Mouse (Mus musculus) heart, postnatal 25 days (tissue): ENCODE measurements at regions not wholly inside any gene's neighbourhood (a gene's known extent, or its start where the extent isn't known, plus 50 kb on each side); places are given as distances from the start of the nearest gene placed in this dataset.

Experiments
- DNase-seq: peaks from one replicate; pipeline ENCODE4 v3.0.0; 2022; ENCODE audit warnings: low spot score
- intact Hi-C: fragments of 180-260 bp; cut with DNase I; formaldehyde crosslinking; loops from one replicate; pipeline ENCODE4 v1.15.1; 2025

DNA sequence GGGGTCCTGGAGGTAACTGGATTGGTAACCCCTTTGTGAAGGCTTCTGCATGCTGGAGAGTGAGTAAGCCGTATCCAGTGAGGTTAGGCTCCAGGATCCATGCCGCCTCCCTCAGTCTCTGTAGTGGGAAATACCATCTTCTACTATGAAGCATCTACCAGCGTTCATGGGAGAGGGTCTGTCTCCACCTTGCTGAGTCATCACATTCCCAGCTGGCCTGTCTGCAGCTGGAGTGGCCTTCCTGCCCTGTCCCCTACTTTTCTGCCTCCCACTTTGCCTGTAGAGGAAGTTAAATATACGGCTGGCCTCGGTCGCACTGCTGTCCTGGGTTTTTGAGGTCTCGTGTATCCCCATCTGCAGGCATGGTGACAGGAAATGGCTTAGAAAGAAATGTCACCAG lies 78.0 kb upstream of the Sec14l1 start:
- intact Hi-C loops = no loop called here
- no peak for DNase-seq

DNA sequence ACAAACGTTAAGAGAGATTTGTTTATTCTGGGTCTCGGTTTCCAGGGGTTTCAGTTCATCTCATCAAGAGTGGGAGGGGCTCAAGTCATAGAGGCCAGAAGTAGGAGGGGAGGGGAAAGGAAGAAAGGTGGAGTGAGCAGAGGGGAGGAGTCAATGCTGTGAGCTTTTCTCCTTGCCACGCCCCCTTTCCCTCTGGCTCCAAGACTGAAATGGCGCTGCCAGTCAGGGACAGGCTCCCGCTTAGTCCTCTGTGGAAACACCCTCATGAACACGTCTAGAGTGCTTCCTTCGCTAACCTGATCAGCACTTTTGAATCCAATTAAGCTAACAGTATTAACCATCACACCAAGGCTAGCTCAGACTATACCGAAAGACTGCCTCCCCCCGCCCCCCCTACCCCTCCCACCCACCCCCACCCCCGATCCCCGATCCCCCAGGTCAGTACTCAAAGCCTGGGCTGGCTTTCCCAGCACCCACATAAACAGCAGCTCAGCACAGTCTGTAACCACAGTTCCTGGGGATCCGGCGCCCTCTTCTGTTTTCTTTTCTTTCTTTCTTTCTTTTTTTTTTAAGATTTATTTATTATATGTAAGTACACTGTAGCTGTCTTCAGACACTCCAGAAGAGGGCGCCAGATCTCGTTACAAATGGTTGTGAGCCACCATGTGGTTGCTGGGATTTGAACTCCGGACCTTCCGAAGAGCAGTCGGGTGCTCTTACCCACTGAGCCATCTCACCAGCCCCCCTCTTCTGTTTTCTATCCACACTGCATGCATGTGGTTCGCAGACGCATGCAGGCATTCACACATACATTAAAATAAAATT lies 76.5 kb upstream of the Sec14l1 start:
- intact Hi-C loops = no loop called here
- DNase-seq = no peak

DNA sequence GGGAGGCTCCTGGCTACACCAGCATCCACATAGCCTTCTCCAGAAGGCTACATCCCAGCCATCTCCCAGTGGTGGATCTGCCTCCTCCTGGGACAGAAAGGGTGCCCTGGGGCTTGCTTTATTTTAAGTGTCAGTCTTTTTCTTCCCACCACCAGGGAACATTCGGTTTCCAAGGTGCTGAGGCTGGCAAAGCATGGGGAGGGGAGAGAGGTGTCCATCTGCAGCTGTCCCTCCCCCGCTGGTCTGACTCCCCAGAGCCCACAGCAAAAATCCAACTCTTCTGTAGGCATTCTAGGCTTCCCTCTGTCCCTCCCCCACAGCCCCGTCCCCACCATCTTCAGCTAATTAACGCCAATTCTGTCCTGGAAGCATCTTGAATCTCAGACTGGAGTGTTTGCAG lies 74.1 kb upstream of the Sec14l1 start:
- DNase-seq = no peak
- intact Hi-C loops = loop anchor here (5.0 kb wide), 1 partner anchor 124 kb away; the partner anchor contains the start of gene Mgat5b

DNA sequence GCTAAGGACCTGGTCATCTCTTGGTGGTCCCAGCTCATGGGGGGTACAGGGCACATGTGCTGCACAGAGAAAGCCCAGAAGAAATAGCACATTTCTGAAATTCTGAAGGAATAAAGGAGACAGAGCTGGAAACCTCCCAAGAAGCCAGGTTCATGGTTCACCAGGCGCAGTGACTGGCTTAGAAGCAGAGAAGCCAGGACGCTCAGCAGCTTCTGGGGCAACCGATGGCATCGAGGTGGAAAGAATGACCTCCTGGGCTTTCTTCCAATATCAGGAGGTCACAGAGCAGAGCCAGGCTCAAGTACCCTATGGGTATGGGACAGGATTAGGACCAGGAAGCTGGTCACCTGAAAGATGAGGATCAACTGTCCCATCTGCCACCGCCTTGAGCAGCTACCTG lies 72.6 kb upstream of the Sec14l1 start:
- intact Hi-C loops = loop anchor here (5.0 kb wide), 1 partner anchor 125 kb away; the partner anchor contains the start of gene Mgat5b

DNA sequence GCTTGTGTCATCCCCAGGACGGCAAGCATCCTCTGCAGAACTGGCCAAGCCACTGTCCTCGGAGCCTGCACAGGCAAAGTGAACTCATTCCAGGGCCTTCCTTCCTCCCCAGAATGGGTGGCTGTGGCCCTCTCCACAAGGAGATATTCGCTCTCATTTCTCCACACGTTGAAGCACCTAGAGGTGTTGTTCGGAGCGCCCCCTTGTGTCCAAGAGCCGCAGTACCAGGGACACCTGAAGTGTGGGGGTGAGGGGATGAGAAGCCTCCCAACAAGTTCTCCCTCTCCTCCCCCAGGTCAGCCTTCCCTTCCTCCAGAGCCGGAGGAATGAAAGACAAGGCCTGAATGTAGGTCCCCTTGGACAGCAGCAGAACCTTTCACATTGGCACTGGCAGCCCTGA lies 71.4 kb upstream of the Sec14l1 start:
- intact Hi-C loops = loop anchor here (5.0 kb wide), 1 partner anchor 126 kb away; the partner anchor contains the start of gene Mgat5b
- DNase-seq = peak; percentile 12

More for the DNA sequence above, 72.6 kb upstream of the Sec14l1 start:
- no peak for DNase-seq

DNA sequence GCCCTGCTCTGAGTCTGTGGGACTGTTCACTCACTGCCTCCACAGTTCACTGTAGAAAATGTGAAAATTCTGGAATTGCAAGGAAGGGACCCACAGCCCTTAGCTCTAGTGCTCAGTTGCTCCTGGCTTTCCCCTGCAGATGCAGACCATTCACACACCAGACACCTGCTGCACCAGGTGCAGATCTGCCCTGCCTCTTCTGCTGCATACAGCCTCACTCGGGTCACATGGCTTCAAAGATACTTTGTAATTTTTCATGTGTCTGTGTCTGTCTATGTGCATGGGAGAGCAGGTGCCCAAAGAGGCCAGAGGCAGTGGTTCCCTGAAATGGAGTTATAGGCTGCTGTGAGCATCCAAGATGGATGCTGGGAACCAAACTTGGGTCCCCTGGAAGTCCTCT lies 70.2 kb upstream of the Sec14l1 start:
- no peak for DNase-seq
- intact Hi-C loops = loop anchor here (5.0 kb wide), 1 partner anchor 127 kb away; the partner anchor contains the start of gene Mgat5b

DNA sequence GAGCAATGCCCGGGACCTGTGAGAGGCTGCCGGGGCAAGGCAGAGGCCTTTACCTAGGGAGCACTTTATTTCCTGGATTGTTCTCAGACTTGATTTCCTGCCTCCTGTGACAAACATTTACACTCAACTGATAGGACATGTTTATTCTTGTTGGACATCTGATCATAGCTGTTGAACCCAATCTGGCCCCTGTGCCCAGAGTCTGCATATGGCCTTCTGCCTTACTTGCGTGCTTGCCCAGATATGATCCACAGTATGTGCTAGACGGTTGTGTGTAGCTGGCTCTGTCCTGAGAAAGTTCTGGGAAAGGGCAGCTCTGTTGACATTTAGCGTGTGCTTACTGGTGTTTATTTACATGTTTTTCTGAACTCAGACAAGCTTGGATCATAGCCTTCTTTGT lies 68.3 kb upstream of the Sec14l1 start:
- intact Hi-C loops = no loop called here

DNA sequence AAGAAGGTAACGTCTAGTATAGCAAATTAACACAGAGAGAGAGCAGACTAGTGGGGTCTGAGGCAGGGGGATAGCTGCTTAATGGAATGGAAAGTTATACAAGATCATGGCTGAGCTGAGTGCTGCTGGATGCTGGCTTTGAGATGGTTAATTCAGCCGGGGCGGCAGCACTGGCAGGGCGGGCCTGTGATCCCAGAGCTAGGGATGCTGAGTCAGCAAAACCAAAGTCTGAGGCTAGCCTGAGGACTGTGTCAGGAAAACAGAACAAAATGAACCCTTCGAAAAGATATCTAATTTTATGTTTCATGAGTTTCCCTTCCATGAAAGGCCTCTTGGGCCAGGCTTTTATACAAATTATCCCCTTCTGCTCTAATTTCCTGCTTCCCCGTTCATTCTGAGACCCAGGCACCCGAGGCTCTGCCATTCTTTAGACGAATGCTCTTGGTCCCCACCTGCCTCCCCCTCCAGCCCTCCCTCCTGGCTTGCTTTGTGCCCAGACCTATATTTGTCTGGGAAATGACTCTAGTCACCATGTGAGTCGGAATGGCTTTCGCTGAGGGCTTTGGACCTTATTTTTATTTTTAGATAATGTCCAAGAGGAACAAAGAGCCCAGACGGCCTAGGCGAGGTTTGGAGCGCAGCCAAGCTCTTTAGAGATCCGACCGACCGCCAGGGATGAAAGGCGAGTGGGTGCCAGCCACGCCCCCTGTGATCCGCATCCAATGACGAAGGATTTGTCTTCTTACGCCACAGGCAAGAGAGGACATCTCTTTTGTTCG lies 67.6 kb upstream of the Sec14l1 start:
- intact Hi-C loops = no loop called here
- peak; percentile 19 for DNase-seq

More for the DNA sequence above, 68.3 kb upstream of the Sec14l1 start:
- no peak for DNase-seq

DNA sequence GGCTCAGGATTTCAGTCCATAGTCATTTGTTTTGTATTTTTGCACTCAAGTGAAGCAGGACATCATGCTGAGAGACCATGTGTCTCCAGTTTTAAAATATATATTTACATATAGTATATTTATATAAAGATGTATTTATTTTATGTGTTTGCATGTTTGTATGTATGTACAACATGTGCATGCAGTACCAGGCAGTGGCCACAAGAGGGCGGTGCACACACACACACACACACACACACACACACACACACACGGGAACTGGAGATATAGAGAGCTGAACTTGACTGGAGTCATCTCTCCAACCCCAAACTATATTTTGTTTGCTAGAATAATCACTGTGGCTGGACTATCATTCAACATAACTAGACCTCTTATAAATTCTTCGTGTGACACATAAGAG lies 66.1 kb upstream of the Sec14l1 start:
- intact Hi-C loops = no loop called here
- no peak for DNase-seq

DNA sequence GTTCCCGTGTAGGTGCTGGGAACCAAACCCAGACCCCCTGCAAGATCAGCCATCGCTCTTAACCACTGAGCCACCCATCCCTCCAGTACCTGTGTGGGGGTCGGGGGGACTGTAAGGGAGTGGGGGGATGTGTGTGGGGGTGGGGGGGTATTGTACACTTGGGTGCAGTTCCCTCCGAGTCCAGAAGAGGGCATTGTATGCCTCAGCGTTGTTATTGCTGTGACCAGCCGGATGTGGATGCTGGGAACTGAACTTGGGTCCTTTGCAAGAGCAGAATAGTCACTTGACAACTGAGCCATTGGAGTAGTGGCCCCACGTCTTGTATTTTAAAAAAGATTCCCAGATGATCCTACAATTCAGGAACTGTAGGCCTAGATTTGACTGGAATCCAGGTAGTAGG lies 64.2 kb upstream of the Sec14l1 start:
- no peak for DNase-seq
- intact Hi-C loops = no loop called here

DNA sequence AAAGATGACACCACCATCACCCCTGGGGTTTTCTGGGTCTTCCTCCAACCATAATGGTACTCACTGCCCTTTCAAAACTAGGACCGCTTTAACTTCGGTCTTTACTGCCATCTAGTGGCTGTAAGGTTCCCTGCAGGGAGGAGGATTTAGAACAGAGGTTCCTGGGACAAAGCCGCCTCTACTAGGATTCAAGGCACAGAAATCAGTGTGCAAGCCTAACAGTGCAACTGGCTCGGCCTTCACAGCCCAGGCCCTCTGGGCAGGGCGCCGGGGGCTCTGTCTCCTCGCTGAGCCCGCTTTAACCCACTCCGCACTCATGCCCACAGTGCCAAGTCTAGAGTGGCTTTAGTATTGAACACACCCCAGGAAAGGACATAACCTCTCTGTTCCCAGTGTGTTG lies 58.0 kb upstream of the Sec14l1 start:
- DNase-seq = no peak
- intact Hi-C loops = loop anchor here (1.0 kb wide), 2 partner anchors 139 to 171 kb away; partner anchors contain the start of gene Mgat5b

DNA sequence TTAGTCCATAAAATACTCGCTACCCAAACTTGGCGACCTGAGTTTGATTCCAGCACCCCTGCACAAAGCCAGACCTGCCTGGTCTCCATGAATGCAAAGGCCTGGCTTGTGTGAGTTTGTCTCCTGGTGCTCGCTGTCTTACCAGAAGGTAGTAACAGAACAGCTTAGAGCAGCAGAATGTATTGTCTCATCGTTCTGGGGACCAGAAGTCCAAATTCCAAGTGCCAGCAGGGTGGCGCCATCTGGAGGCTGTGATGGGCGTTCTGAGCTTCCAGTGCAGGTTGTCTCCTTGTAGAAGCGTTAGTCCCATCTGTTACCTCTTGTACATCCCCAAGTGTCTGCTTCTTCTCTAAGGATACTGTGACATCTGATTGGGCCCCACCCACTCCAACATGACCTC lies 57.5 kb upstream of the Sec14l1 start:
- no peak for DNase-seq
- intact Hi-C loops = loop anchor here (1.0 kb wide), 2 partner anchors 139 to 171 kb away; partner anchors contain the start of gene Mgat5b

DNA sequence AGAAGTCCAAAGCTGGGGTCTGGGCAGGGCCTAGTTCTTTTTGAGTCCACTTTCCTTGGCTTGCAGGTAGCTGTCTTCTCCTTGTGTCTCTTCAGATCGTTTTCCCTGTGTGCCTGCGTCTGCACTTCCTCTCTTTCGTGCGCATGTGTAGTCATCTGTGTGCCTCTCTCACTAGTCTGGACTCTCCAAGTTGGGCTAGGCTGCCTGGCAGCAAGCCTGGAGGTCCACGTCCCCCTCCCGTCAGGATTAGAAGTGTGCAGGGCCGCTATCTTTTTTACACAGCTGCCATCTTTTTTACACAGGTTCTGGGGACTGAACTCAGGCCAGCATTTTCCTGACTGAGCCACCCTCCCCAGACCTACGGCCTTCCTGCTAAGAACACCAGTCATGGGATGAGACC lies 55.8 kb upstream of the Sec14l1 start:
- DNase-seq = no peak
- intact Hi-C loops = no loop called here

DNA sequence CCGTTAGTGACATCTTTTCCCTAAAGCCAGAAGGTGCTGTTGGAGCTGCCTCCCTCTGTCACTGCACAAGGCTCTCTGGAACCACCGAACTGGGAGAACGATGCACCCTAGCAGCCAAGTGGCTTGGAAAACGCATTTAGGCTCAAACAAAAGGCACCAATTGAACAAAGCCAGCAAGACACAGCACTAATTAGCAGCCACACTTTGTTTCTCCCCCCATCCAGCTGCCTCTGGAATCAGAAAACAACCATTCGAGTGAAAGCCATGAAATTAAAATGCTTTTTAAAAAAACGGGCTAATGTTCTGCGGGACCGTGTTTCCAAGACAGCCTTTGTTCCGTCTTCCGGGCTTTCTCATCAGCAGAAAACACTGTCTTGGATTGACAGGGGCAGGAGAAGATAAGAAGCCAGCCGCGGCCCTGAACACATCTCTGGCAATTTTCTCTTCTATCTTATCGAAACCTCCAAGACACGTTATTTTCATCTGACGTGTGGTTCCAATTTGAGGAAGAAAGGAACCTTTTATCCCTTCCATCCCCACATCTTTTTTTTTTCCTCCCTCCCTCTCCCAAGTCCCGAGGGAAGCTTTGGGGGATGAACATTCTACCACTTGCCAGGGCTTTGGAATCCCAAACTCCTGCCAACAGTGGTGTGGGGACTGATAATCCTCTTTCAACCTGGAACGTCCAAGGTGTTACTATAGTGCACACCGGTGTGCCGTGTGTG lies 54.8 kb upstream of the Sec14l1 start:
- DNase-seq = no peak
- intact Hi-C loops = no loop called here

DNA sequence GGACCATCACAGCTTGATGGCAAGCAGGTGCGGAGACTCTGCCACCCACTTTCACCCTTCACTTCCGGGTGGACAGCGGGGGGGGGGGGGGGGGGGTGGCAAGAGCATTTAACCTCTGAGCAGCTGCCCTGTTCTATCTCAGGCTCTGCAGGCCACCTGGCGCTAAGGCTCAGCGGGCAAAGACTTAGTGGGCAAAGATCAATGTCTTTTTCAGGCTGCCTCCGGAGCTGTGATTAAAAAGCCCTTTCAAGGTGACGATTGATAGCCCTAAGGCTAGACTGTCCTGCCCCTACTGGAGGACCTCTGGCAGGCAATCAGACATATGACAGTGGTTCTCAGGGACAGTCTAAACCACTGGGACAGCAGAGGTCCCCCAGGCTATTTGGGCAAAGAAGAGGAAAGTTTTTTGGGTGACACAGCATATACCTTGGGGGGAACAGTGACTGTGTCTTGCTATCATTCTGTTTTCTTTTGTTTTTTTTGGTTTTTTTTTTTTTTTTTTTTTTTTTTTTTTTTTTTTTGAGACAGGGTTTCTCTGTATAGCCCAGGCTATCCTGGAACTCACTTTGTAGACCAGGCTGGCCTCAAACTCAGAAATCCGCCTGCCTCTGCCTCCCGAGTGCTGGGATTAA lies 54.1 kb upstream of the Sec14l1 start:
- intact Hi-C loops = no loop called here
- no peak for DNase-seq

DNA sequence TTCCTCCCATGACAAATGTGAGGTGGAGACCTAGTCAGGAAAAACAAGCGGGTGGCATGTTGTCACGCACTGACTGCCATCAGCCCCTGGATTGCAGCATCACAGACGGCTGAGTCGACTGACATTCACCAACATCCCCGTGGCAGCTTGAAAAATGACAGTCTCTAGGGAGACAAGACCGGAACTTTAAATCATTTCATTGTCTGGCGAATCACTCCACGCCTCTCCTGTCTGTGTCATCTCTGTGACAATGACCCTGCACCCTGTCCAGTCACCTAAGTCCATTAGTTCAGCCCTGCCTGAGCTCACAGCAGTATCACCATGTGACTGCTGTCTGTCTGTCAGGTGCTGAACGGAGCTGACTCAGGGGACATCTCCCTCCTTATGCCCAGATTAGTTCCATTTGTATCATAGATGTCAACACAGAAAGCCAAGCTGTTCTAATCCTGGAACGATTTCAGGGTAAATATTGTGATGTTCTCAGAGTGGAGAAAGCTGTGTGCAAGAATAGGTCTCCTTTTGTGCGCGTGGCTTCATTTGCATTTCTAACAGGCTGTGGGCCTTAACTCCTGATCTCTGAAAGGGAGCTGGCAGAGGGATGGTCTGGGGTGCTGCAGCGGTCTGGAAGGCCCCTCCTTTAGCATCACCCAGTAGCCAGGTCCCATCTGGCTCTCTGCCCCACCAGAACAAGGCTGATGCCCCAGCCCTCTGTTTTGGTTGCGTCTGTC lies 52.0 kb upstream of the Sec14l1 start:
- intact Hi-C loops = no loop called here
- no peak for DNase-seq
